Mouse (Mus musculus) ES-E14 (cell line): ENCODE results near the gene Tmem207.

ENCODE experiments used
- CHD2 ChIP-seq: IDR thresholded peaks from 2 replicates; pipeline ENCODE4 v1.6.1; 2014; ENCODE audit warnings: mild to moderate bottlenecking, low read depth, low read length, inconsistent platforms
- HCFC1 ChIP-seq: IDR thresholded peaks from 2 replicates; pipeline ENCODE4 v1.6.1; 2012; ENCODE audit warnings: low read length, inconsistent platforms, borderline replicate concordance; ENCODE audit not compliant: insufficient read depth
- ZC3H11A ChIP-seq: IDR thresholded peaks from 2 replicates; pipeline ENCODE4 v1.6.1; 2012; ENCODE audit warnings: low read depth, mild to moderate bottlenecking, inconsistent platforms, low read length, borderline replicate concordance

DNA sequence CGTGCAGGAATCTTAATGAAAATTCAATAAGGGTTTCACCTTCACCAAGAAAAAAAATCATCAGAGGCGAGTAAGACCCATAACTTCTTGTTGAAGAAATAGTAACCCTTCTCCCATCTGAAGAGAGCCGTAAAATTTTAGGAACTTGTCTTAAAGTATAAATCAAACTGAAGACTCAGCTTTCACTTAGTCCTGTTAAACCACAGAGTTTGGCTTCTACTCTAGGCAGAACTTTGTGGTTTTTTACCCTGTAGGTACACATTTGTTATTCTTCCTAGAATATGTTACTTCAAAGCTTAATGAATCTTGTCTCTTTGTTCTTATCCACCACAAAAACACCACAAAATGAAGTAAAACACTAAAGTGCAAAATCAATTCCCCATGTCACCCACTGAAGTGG is 25.7 kb upstream of the Tmem207 start:
- no peak for TF ChIP-seq CHD2
- no peak for TF ChIP-seq HCFC1
- no peak for TF ChIP-seq ZC3H11A
